Mouse (Mus musculus) liver, embryonic 16.5 days (tissue): Measurements from ENCODE around the gene Prkcz. TPM values are rescaled to one million over a fixed set of nuclear protein-coding genes. Genes with fewer than 3 reads are reported as not detected.

Experiments used
- polyA plus RNA-seq: library from polyadenylated mRNA; unstranded; fragments of >200 nt; fragmentation: Nextera tagmentation; extraction: Ambion mirVana; gene quantifications from 2 replicates; pipeline ENCODE4 v1.2.1, GENCODE M21; 2015

The Prkcz gene
- polyA plus RNA-seq, 1 experiment from 2014 or later: 2.7 TPM

Other genes with a start within 250 kb of the Prkcz start
- 2.4 and 2.5 TPM in 2 replicates for gene Ski, start 138.8 kb downstream of the Prkcz start, polyA plus RNA-seq
- 17.1 and 18.6 TPM in 2 replicates for gene Faap20, start 111.6 kb downstream of the Prkcz start, polyA plus RNA-seq
- gene Gabrd, start 36.8 kb upstream of the Prkcz start, polyA plus RNA-seq: 0.09 TPM in 1 of 2 replicates, not detected in the other
- gene Cfap74, start 47.8 kb upstream of the Prkcz start, polyA plus RNA-seq: 0.11 and 0.12 TPM in 2 replicates
- 0.33 and 0.64 TPM in 2 replicates for gene Tmem52, start 107.8 kb upstream of the Prkcz start, polyA plus RNA-seq
- 77.3 and 85.9 TPM in 2 replicates for gene Gnb1, start 130.0 kb upstream of the Prkcz start, polyA plus RNA-seq
- gene Nadk, start 201.0 kb upstream of the Prkcz start, polyA plus RNA-seq: 42.9 and 45.3 TPM in 2 replicates
- 5.6 and 6.4 TPM in 2 replicates for gene Slc35e2, start 240.1 kb upstream of the Prkcz start, polyA plus RNA-seq